Mouse (Mus musculus) intestine, embryonic 14.5 days (tissue): Measurements from ENCODE around the gene Glt1d1. TPM values are rescaled to one million over a fixed set of nuclear protein-coding genes. Genes with fewer than 3 reads are reported as not detected.

ENCODE experiments used
- ATAC-seq: fragments of 200-750 bp; cut with Nextera tagmentation; replicated peaks from 2 replicates; pipeline ENCODE4 v1.8.0; 2017; ENCODE audit warnings: low read depth, moderate number of reproducible peaks, moderate TSS enrichment, moderate library complexity; ENCODE audit not compliant: low FRiP score, low TSS enrichment
- DNase-seq: peaks from one replicate; pipeline ENCODE4 v3.0.0-alpha.2; 2018; ENCODE audit warnings: low spot score
- H3K27ac ChIP-seq: fragments of 300-500 bp; sonication (generic); 2 replicates; pipeline ENCODE4 v1.5.1; 2014; ENCODE audit warnings: low read depth, mild to moderate bottlenecking, control low read depth
- H3K27me3 ChIP-seq: fragments of 300-500 bp; sonication (generic); replicated peaks from 2 replicates; pipeline ENCODE4 v1.6.1; 2014; ENCODE audit warnings: low read length, control low read depth; ENCODE audit not compliant: control insufficient read depth, insufficient read depth
- H3K36me3 ChIP-seq: fragments of 300-500 bp; sonication (generic); 2 replicates; pipeline ENCODE4 v1.6.1; 2014; ENCODE audit warnings: low read length, control low read depth; ENCODE audit not compliant: control insufficient read depth, insufficient read depth
- H3K4me1 ChIP-seq: fragments of 300-500 bp; sonication (generic); replicated peaks from 2 replicates; pipeline ENCODE4 v1.6.1; 2014; ENCODE audit warnings: low read length, control low read depth, mixed read lengths; ENCODE audit not compliant: control insufficient read depth, insufficient read depth
- H3K4me2 ChIP-seq: fragments of 300-500 bp; sonication (generic); 2 replicates; pipeline ENCODE4 v1.6.1; 2014; ENCODE audit warnings: low read length
- H3K4me3 ChIP-seq: fragments of 300-500 bp; sonication (generic); 2 replicates; pipeline ENCODE4 v1.5.1; 2014; ENCODE audit warnings: low read depth, low read length, control low read depth, mixed read lengths
- H3K9ac ChIP-seq: fragments of 300-500 bp; sonication (generic); 2 replicates; pipeline ENCODE4 v1.6.1; 2014; ENCODE audit warnings: mild to moderate bottlenecking, low read length
- H3K9me3 ChIP-seq: fragments of 300-500 bp; sonication (generic); 2 replicates; pipeline ENCODE4 v1.6.1; 2016; ENCODE audit warnings: low read length, control low read depth; ENCODE audit not compliant: control insufficient read depth
- WGBS: fragments of 180-500 bp; shearing (Covaris S2); extraction: QIAGEN DNeasy Blood & Tissue Kit; methylation state at CpG from one replicate; pipeline ENCODE4 v1.1.7; 2014; 5-methylcytosine and 5-hydroxymethylcytosine counted together
- polyA plus RNA-seq: library from polyadenylated mRNA; unstranded; fragments of >200 nt; fragmentation: Nextera tagmentation; extraction: Ambion mirVana; gene quantifications from 2 replicates; pipeline ENCODE4 v1.2.1, GENCODE M21; 2014

The Glt1d1 gene
- polyA plus RNA-seq, 1 experiment from 2014 or later, result 0.49 TPM

- ATAC-seq (no peak), DNase-seq (no peak)
- WGBS, result 87% methylated on average over 3 of the region's 3 CpGs
Observed at GRCm38 (mm10) chr5:127756011-127756410, 123.9 kb downstream of the Glt1d1 start.

GRCm38 (mm10) chr5:127756671-127757423 lies 124.8 kb downstream of the Glt1d1 start:
- H3K4me2 ChIP-seq, result no peak overlapping the region
- 0 out of 2 replicates have a peak, but pooled peaks cover 2% of the 10 kb centered on the region for H3K9me3 ChIP-seq
- H3K9ac ChIP-seq, result no peak overlapping the region
- WGBS, result 83% methylated on average over 4 of the region's 4 CpGs
- no peaks in the 10 kb centered on the region for H3K4me1 ChIP-seq
- no peak overlapping the region for H3K4me3 ChIP-seq
- H3K27me3 ChIP-seq, result no peaks in the 10 kb centered on the region
- H3K27ac ChIP-seq, result no peak overlapping the region
- no peaks in the 10 kb centered on the region for H3K36me3 ChIP-seq
- DNase-seq (no peak), ATAC-seq (no peak)

More at GRCm38 (mm10) chr5:127756011-127756410, 123.9 kb downstream of the Glt1d1 start:
- Histone ChIP-seq H3K4me1 (no peaks in the 10 kb centered on the region), H3K9ac (no peak overlapping the region), H3K36me3 (no peaks in the 10 kb centered on the region), H3K27ac (no peak overlapping the region), H3K4me3 (no peak overlapping the region), H3K27me3 (no peaks in the 10 kb centered on the region), H3K9me3 (0 out of 2 replicates have a peak, but pooled peaks cover 2% of the 10 kb centered on the region), H3K4me2 (no peak overlapping the region)

GRCm38 (mm10) chr5:127758576-127758975 lies 126.5 kb downstream of the Glt1d1 start:
- no peak for ATAC-seq
- 76% methylated on average over 4 of the region's 4 CpGs for WGBS
- Histone ChIP-seq H3K4me1 (no peaks in the 10 kb centered on the region), H3K9ac (no peak overlapping the region), H3K9me3 (0 out of 2 replicates have a peak, but pooled peaks cover 2% of the 10 kb centered on the region), H3K36me3 (no peaks in the 10 kb centered on the region), H3K4me2 (no peak overlapping the region), H3K4me3 (no peak overlapping the region), H3K27me3 (no peaks in the 10 kb centered on the region), H3K27ac (no peak overlapping the region)
- DNase-seq, result no peak

Other genes starting within 250 kb of the Glt1d1 start
- gene Slc15a4, start 635 bp downstream of the Glt1d1 start, polyA plus RNA-seq, result 18.6 and 20.2 TPM in 2 replicates